Mouse (Mus musculus): Measurements from ENCODE around the gene Marf1. TPM values are rescaled to one million over a fixed set of nuclear protein-coding genes. Genes with fewer than 3 reads are reported as not detected.

Gene Marf1
- polyA plus RNA-seq, 1 experiment from 2014 or later = 20.7 TPM

- peaks cover 47% of the 10 kb centered on the region for H3K36me3 ChIP-seq (ENCODE audit: control insufficient read depth, insufficient read depth, low read length)
- 95% methylated on average over 4 of the region's 4 CpGs for WGBS
- no peak overlapping the region for H3K4me3 ChIP-seq (ENCODE audit: low read length)
- no peak overlapping the region for H3K27ac ChIP-seq (ENCODE audit: low read depth, low read length)
- no peaks in the 10 kb centered on the region for H3K4me1 ChIP-seq (ENCODE audit: control insufficient read depth, insufficient read depth, low read length)
- no peak overlapping the region for H3K4me2 ChIP-seq (replicated peaks; ENCODE audit: low read depth, low read length)
- no peak overlapping the region for H3K9ac ChIP-seq (ENCODE audit: low read depth, low read length)
- no peak for ATAC-seq (ENCODE audit: low FRiP score, low TSS enrichment)
- no peaks in the 10 kb centered on the region for H3K27me3 ChIP-seq (ENCODE audit: control insufficient read depth, insufficient read depth, low read length)
- no peaks in the 10 kb centered on the region for H3K9me3 ChIP-seq (ENCODE audit: control insufficient read depth, low read length)
Observed at GRCm38 (mm10) chr16:14151718-14152117, 11.4 kb downstream of the Marf1 start.

GRCm38 (mm10) chr16:14147712-14148111, 15.4 kb downstream of the Marf1 start:
- Histone ChIP-seq H3K36me3 (ENCODE audit: control insufficient read depth, insufficient read depth, low read length) (peaks cover 78% of the 10 kb centered on the region), H3K9me3 (ENCODE audit: control insufficient read depth, low read length) (no peaks in the 10 kb centered on the region), H3K27me3 (ENCODE audit: control insufficient read depth, insufficient read depth, low read length) (no peaks in the 10 kb centered on the region), H3K9ac (ENCODE audit: low read depth, low read length) (no peak overlapping the region), H3K4me3 (ENCODE audit: low read length) (no peak overlapping the region), H3K4me2 (replicated peaks; ENCODE audit: low read depth, low read length) (no peak overlapping the region), H3K4me1 (ENCODE audit: control insufficient read depth, insufficient read depth, low read length) (no peaks in the 10 kb centered on the region), H3K27ac (ENCODE audit: low read depth, low read length) (no peak overlapping the region)
- ATAC-seq (ENCODE audit: low FRiP score, low TSS enrichment) = no peak

- no peak overlapping the region for H3K4me2 ChIP-seq (replicated peaks; ENCODE audit: low read depth, low read length)
- H3K27ac ChIP-seq (ENCODE audit: low read depth, low read length) = no peak overlapping the region
- ATAC-seq (ENCODE audit: low FRiP score, low TSS enrichment) = no peak
- no peak overlapping the region for H3K9ac ChIP-seq (ENCODE audit: low read depth, low read length)
- no peak overlapping the region for H3K4me3 ChIP-seq (ENCODE audit: low read length)
- H3K9me3 ChIP-seq (ENCODE audit: control insufficient read depth, low read length) = no peaks in the 10 kb centered on the region
- WGBS = 80% methylated on average over 3 of the region's 3 CpGs
- peaks cover 87% of the 10 kb centered on the region for H3K36me3 ChIP-seq (ENCODE audit: control insufficient read depth, insufficient read depth, low read length)
- no peaks in the 10 kb centered on the region for H3K27me3 ChIP-seq (ENCODE audit: control insufficient read depth, insufficient read depth, low read length)
- no peaks in the 10 kb centered on the region for H3K4me1 ChIP-seq (ENCODE audit: control insufficient read depth, insufficient read depth, low read length)
Observed at GRCm38 (mm10) chr16:14143298-14143697, 19.9 kb downstream of the Marf1 start.

- H3K36me3 ChIP-seq (ENCODE audit: control insufficient read depth, insufficient read depth, low read length) = peaks cover 88% of the 10 kb centered on the region
- H3K4me3 ChIP-seq (ENCODE audit: low read length) = no peak overlapping the region
- H3K27me3 ChIP-seq (ENCODE audit: control insufficient read depth, insufficient read depth, low read length) = no peaks in the 10 kb centered on the region
- no peak for ATAC-seq (ENCODE audit: low FRiP score, low TSS enrichment)
- H3K4me1 ChIP-seq (ENCODE audit: control insufficient read depth, insufficient read depth, low read length) = no peaks in the 10 kb centered on the region
- H3K4me2 ChIP-seq (replicated peaks; ENCODE audit: low read depth, low read length) = no peak overlapping the region
- H3K9me3 ChIP-seq (ENCODE audit: control insufficient read depth, low read length) = no peaks in the 10 kb centered on the region
- no peak overlapping the region for H3K9ac ChIP-seq (ENCODE audit: low read depth, low read length)
- H3K27ac ChIP-seq (ENCODE audit: low read depth, low read length) = no peak overlapping the region
Observed at GRCm38 (mm10) chr16:14139106-14139505, 24.0 kb downstream of the Marf1 start.

- peaks cover 88% of the 10 kb centered on the region for H3K36me3 ChIP-seq (ENCODE audit: control insufficient read depth, insufficient read depth, low read length)
- ATAC-seq (ENCODE audit: low FRiP score, low TSS enrichment) = no peak
- 78% methylated on average over 1 of the region's 1 CpGs for WGBS
- no peaks in the 10 kb centered on the region for H3K27me3 ChIP-seq (ENCODE audit: control insufficient read depth, insufficient read depth, low read length)
- no peak overlapping the region for H3K4me2 ChIP-seq (replicated peaks; ENCODE audit: low read depth, low read length)
- no peak overlapping the region for H3K9ac ChIP-seq (ENCODE audit: low read depth, low read length)
- no peaks in the 10 kb centered on the region for H3K9me3 ChIP-seq (ENCODE audit: control insufficient read depth, low read length)
- no peak overlapping the region for H3K27ac ChIP-seq (ENCODE audit: low read depth, low read length)
- H3K4me3 ChIP-seq (ENCODE audit: low read length) = no peak overlapping the region
- no peaks in the 10 kb centered on the region for H3K4me1 ChIP-seq (ENCODE audit: control insufficient read depth, insufficient read depth, low read length)
Observed at GRCm38 (mm10) chr16:14137976-14138561, 25.1 kb downstream of the Marf1 start.

- WGBS = 92% methylated on average over 2 of the region's 2 CpGs
- no peaks in the 10 kb centered on the region for H3K9me3 ChIP-seq (ENCODE audit: control insufficient read depth, low read length)
- H3K36me3 ChIP-seq (ENCODE audit: control insufficient read depth, insufficient read depth, low read length) = peaks cover 86% of the 10 kb centered on the region
- no peak overlapping the region for H3K9ac ChIP-seq (ENCODE audit: low read depth, low read length)
- ATAC-seq (ENCODE audit: low FRiP score, low TSS enrichment) = no peak
- H3K27ac ChIP-seq (ENCODE audit: low read depth, low read length) = no peak overlapping the region
- H3K4me2 ChIP-seq (replicated peaks; ENCODE audit: low read depth, low read length) = no peak overlapping the region
- no peak overlapping the region for H3K4me3 ChIP-seq (ENCODE audit: low read length)
- no peaks in the 10 kb centered on the region for H3K4me1 ChIP-seq (ENCODE audit: control insufficient read depth, insufficient read depth, low read length)
- H3K27me3 ChIP-seq (ENCODE audit: control insufficient read depth, insufficient read depth, low read length) = no peaks in the 10 kb centered on the region
Observed at GRCm38 (mm10) chr16:14135014-14135413, 28.1 kb downstream of the Marf1 start.

- Histone ChIP-seq H3K27ac (ENCODE audit: low read depth, low read length) (no peak overlapping the region), H3K4me1 (ENCODE audit: control insufficient read depth, insufficient read depth, low read length) (no peaks in the 10 kb centered on the region), H3K36me3 (ENCODE audit: control insufficient read depth, insufficient read depth, low read length) (peaks cover 92% of the 10 kb centered on the region), H3K4me2 (replicated peaks; ENCODE audit: low read depth, low read length) (no peak overlapping the region), H3K27me3 (ENCODE audit: control insufficient read depth, insufficient read depth, low read length) (no peaks in the 10 kb centered on the region), H3K4me3 (ENCODE audit: low read length) (no peak overlapping the region), H3K9me3 (ENCODE audit: control insufficient read depth, low read length) (no peaks in the 10 kb centered on the region), H3K9ac (ENCODE audit: low read depth, low read length) (no peak overlapping the region)
- no peak for ATAC-seq (ENCODE audit: low FRiP score, low TSS enrichment)
- WGBS = 87% methylated on average over 5 of the region's 5 CpGs
Observed at GRCm38 (mm10) chr16:14131838-14132237, 31.3 kb downstream of the Marf1 start.

- Histone ChIP-seq H3K4me1 (ENCODE audit: control insufficient read depth, insufficient read depth, low read length) (no peaks in the 10 kb centered on the region), H3K9me3 (ENCODE audit: control insufficient read depth, low read length) (no peaks in the 10 kb centered on the region), H3K4me2 (replicated peaks; ENCODE audit: low read depth, low read length) (no peak overlapping the region), H3K27ac (ENCODE audit: low read depth, low read length) (no peak overlapping the region), H3K36me3 (ENCODE audit: control insufficient read depth, insufficient read depth, low read length) (peaks cover 91% of the 10 kb centered on the region), H3K27me3 (ENCODE audit: control insufficient read depth, insufficient read depth, low read length) (no peaks in the 10 kb centered on the region), H3K4me3 (ENCODE audit: low read length) (no peak overlapping the region), H3K9ac (ENCODE audit: low read depth, low read length) (no peak overlapping the region)
- WGBS = 77% methylated on average over 3 of the region's 3 CpGs
- ATAC-seq (ENCODE audit: low FRiP score, low TSS enrichment) = no peak
Observed at GRCm38 (mm10) chr16:14131376-14131775, 31.8 kb downstream of the Marf1 start.

GRCm38 (mm10) chr16:14130796-14131195, 32.4 kb downstream of the Marf1 start:
- no peak for ATAC-seq (ENCODE audit: low FRiP score, low TSS enrichment)

More at GRCm38 (mm10) chr16:14130796-14131195, 32.4 kb downstream of the Marf1 start:
- WGBS = 96% methylated on average over 7 of the region's 7 CpGs
- Histone ChIP-seq H3K36me3 (ENCODE audit: control insufficient read depth, insufficient read depth, low read length) (peaks cover 91% of the 10 kb centered on the region), H3K4me1 (ENCODE audit: control insufficient read depth, insufficient read depth, low read length) (no peaks in the 10 kb centered on the region), H3K9me3 (ENCODE audit: control insufficient read depth, low read length) (no peaks in the 10 kb centered on the region), H3K9ac (ENCODE audit: low read depth, low read length) (no peak overlapping the region), H3K27me3 (ENCODE audit: control insufficient read depth, insufficient read depth, low read length) (no peaks in the 10 kb centered on the region), H3K4me3 (ENCODE audit: low read length) (no peak overlapping the region), H3K4me2 (replicated peaks; ENCODE audit: low read depth, low read length) (no peak overlapping the region), H3K27ac (ENCODE audit: low read depth, low read length) (no peak overlapping the region)

All from kidney, embryonic 14.5 days (tissue).